17 mouse cellular contexts compared by ENCODE assay signal in the genomic region with DNA sequence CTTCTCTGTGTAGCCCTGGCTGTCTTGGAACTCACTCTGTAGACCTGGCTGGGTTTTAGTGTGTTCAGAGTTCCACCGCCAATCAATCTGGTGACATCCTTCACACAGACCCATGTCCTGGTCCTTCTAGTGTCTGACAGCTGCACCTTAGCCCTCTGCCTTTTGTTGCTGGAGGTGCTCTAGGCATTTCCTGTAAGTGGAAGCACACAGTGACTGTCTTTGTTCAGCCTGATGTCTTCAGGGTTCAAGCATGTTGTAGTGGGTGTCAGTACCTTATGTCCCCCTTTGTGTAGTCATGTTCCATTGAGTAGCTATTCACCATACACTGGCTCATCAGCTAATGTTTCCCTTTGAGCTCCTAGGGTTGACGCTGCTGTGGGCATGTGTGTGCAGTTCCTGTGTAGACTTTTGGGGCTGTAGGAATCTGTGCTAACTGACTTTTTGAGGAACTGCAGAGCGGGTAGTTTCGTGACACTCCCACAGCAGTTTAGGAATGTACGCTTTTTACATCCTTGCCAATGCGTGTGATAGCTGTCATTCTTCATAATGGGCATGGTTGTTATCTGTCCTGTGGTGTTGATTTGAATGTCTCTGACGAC. TPM values are rescaled to one million over a fixed set of nuclear protein-coding genes. Genes with fewer than 3 reads are reported as not detected.
DNase-seq lines count a peak whose midpoint lies in the region; ATAC-seq and TF ChIP-seq lines count a peak whose summit lies in the region.
"Had no signal": no experiment of that assay in that cellular context is flagged by ENCODE, and none has a peak within 500 bp of the region (broad histone marks: within the 10 kb centered on the region; RNA-seq: fewer than 3 reads in every experiment).

No protein-coding gene starts in this region.

- TF ChIP-seq RAD21 in CH12.LX (IDR thresholded peaks at IDR 0.05; ENCODE audit: low read depth, low read length): no peak

- peak overlapping the region; percentile 54 for H3K27ac ChIP-seq in layer of hippocampus, adult 2 months
- peak overlapping the region; percentile 43; the same call in 1 of the 2 replicates for H3K27ac ChIP-seq in CH12.LX (ENCODE audit: insufficient read depth, low read depth)
- H3K27ac ChIP-seq: hindbrain, embryonic 10.5 days; midbrain, embryonic 12.5 days; neural tube, embryonic 13.5 days had no signal

- H3K4me1 ChIP-seq in CH12.LX (ENCODE audit: control insufficient read depth in 1 of 2, insufficient read depth in 2 of 2): peaks cover 19 to 62% of the 10 kb centered on the region in 2 experiments

- no peaks in the 10 kb centered on the region for H3K27me3 ChIP-seq in CH12.LX (replicated peaks)
- H3K27me3 ChIP-seq: midbrain, embryonic 12.5 days; neural tube, embryonic 13.5 days had no signal

- TF ChIP-seq EP300 in CH12.LX (IDR thresholded peaks at IDR 0.05; ENCODE audit: low read length): no peak

- in situ Hi-C loops in CH12.LX (cut with MboI; ENCODE audit: low pct_ligation_motif_present, low pct_unique_long_range_greater_than_20kb, low sequenced_read_pairs): no loop called here

- no peak overlapping the region for H3K4me3 ChIP-seq in layer of hippocampus, adult 2 months
- no peak overlapping the region for H3K4me3 ChIP-seq in CH12.LX (replicated peaks in 1 of 3; ENCODE audit: low read depth in 2 of 3, low read length in 2 of 3, poor library complexity in 1 of 3)
- H3K4me3 ChIP-seq: hindbrain, embryonic 10.5 days; midbrain, embryonic 12.5 days; neural tube, embryonic 13.5 days had no signal

- TF ChIP-seq CTCF in layer of hippocampus, adult 2 months (conservative IDR thresholded peaks at IDR 0.05): no peak
- no peak for TF ChIP-seq CTCF in CH12.LX (conservative IDR thresholded peaks at IDR 0.05 in 1 of 2, IDR thresholded peaks at IDR 0.05 in 1 of 2; ENCODE audit: low read depth in 2 of 2, low read length in 2 of 2)

- peaks cover 10% of the 10 kb centered on the region for H3K9me3 ChIP-seq in CH12.LX (replicated peaks; ENCODE audit: low read length)
- H3K9me3 ChIP-seq: midbrain, embryonic 12.5 days; neural tube, embryonic 13.5 days had no signal

- peaks cover 0 to 18% of the 10 kb centered on the region in 2 experiments for H3K36me3 ChIP-seq in CH12.LX (replicated peaks in 1 of 2; ENCODE audit: control insufficient read depth in 1 of 2, insufficient read depth in 1 of 2, low read length in 1 of 2)

- ATAC-seq in megakaryocyte, adult 5-6 weeks (ENCODE audit: poor library complexity, severe bottlenecking): peak; percentile 50
- ATAC-seq: forebrain, postnatal 0 days had no signal

- DNase-seq in layer of hippocampus, adult 2 months (ENCODE audit: low spot score in 2 of 2): no peak
- no peak for DNase-seq in layer of hippocampus, adult 18-20 months (ENCODE audit: low spot score in 2 of 2)
- peak; percentile 49 to 51 for DNase-seq in B cell, adult 2 months
- DNase-seq in CH12.LX (ENCODE audit: extremely low read depth): no peak
- no peak for DNase-seq in kidney, postnatal 36 days
- DNase-seq in testis, postnatal 14 days (ENCODE audit: low spot score): no peak
- no peak for DNase-seq in cerebellum, postnatal 25 days
- DNase-seq: adrenal gland, adult 2 months; cerebellum, postnatal 10 days; forebrain, postnatal 0 days; heart, adult 18-20 months; kidney, adult 8-10 months; lung, adult 18-20 months had no signal

- dilution Hi-C loops in CH12.LX (cut with MboI; ENCODE audit: extremely low pct_ligation_motif_present, extremely low pct_unique_long_range_greater_than_20kb, low sequenced_read_pairs): no loop called here

- H3K9ac ChIP-seq in CH12.LX (ENCODE audit: insufficient read depth, low read depth): no peak overlapping the region
- H3K9ac ChIP-seq: forebrain, postnatal 0 days; midbrain, embryonic 12.5 days; neural tube, embryonic 13.5 days had no signal

- no peak for TF ChIP-seq POLR2A in CH12.LX (IDR thresholded peaks at IDR 0.05; ENCODE audit: low read depth, low read length)

- no peaks in the 10 kb centered on the region; the same call in 1 of the 2 replicates for H3K79me2 ChIP-seq in CH12.LX (replicated peaks; ENCODE audit: control insufficient read depth, extremely low read depth, insufficient read depth, poor library complexity, severe bottlenecking)

- H3K4me2 ChIP-seq in CH12.LX (ENCODE audit: insufficient read depth, low read depth, poor library complexity, severe bottlenecking): no peak overlapping the region
- H3K4me2 ChIP-seq: midbrain, embryonic 12.5 days; neural tube, embryonic 13.5 days had no signal

TF ChIP-seq in CH12.LX, 34 proteins besides CTCF, POLR2A, EP300 and RAD21:
- no peak for TF ChIP-seq MAX (IDR thresholded peaks at IDR 0.05; ENCODE audit: low read length)
- no peak for TF ChIP-seq ZNF384 (IDR thresholded peaks at IDR 0.05; ENCODE audit: low read depth, low read length)
- no peak for TF ChIP-seq JUN (IDR thresholded peaks at IDR 0.05; ENCODE audit: insufficient read depth, low read depth, low read length)

RNA-seq across cellular contexts. Expression of gene Map4k4, which starts 17.9 kb away (rescaled TPM):
- total RNA-seq in layer of hippocampus, adult 2 months (2021): 100 to 1,000 TPM; 134 to 145 TPM
- 100 to 1,000 TPM; 112 to 117 TPM for total RNA-seq in layer of hippocampus, adult 18-20 months (2021)
- total RNA-seq in CH12.LX (2012; rRNA removed): 33.3 and 41.0 TPM in 2 replicates
- total RNA-seq in CH12.LX (2014; rRNA removed): 20.3 and 21.8 TPM in 2 replicates
- 46.3 and 47.0 TPM in 2 replicates for polyA plus RNA-seq in CH12.LX (2012; ENCODE audit: insufficient read length, low read depth)
- total RNA-seq in megakaryocyte, adult 5-6 weeks (2015): 52.1 and 52.3 TPM in 2 replicates
- 190 and 228 TPM in 2 replicates for total RNA-seq in megakaryocyte, adult 5-6 weeks (2017)

Comparison
In these comparisons a context has a peak if more than half of its experiments do, and no peak if none do; other contexts are left out.
1. DNase-seq: peak in B cell, adult 2 months (2 of 2); none in layer of hippocampus, adult 2 months (0 of 2), layer of hippocampus, adult 18-20 months (0 of 2), CH12.LX (single experiment), kidney, postnatal 36 days (0 of 2), testis, postnatal 14 days (single experiment) and cerebellum, postnatal 25 days (0 of 2).